Mouse (Mus musculus) neural tube, postnatal 0 days (tissue): ENCODE measurements around the gene Dact3. TPM values are rescaled to one million over a fixed set of nuclear protein-coding genes. Genes with fewer than 3 reads are reported as not detected.

Source experiments
- polyA plus RNA-seq: library from polyadenylated mRNA; unstranded; fragments of >200 nt; fragmentation: Nextera tagmentation; extraction: Ambion mirVana; gene quantifications from 2 replicates; pipeline ENCODE4 v1.2.1, GENCODE M21; 2015

Dact3 gene
- 11.2 and 15.7 TPM in 2 replicates for polyA plus RNA-seq

GRCm38 (mm10) chr7:16875310-16875325 lies at the start of gene Dact3:
TSS of gene Dact3 (plus strand) at chr7:16875317.

DNA sequence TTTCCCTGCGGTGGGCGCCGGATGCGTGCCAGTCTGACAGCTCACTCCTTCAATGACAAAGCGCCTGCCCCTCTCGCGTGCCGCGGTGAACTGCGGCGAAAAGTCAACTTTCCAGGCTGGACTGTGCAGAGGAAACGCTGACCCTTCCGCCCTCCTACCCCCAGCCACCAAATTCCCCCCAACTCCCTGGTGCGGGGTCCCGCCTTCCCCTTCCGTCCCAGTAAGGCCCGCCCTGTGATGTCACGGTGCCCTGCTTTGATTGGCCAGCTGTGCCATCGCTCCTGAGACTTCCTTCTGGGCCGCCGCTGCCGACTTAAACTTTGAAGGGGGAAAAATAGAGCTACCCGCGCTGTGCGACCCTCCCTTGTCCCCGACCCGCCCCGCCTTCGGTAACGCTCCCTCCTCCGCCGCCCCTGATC lies 32.5 kb upstream of the Dact3 start, which contains the start of gene Prkd2:
Prkd2 (plus strand) TSS at position 258 of the 419 bp plus-strand sequence.

DNA sequence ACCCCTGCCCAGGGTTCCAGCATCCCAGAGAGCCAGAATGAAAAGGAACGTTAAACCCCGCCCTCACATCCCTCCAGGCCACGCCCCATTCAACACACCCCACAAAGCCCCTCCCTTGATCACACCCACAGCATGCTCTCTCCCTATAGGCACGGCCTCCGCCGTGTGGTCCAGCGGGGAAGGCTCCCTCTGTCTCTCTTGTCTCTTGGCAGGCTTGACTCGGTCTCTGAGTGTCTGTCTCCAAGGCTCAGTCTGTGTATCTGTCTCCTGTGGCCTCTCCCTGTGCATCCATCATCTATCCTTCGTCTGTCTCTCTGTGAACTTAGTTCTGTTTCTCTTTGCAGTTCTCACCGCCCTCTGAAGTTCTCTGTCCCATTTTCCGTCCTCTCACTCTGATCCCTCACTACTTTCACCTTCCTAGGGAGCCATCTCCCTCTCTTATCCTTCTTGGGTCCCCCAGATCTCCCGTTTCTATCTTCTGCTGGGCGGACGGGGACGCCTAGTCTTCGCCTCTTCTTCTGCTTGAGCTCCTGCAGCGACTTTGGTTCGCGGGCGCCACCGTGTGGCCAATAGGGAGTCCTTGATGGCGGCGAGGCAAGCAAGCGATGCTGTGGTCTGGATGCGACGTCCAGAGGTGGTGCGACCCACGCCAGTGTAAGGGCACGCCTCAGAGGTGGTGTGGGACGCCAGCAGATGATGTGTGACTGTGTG lies 16.7 kb downstream of the Dact3 start, which contains the start of gene Gng8:
Gng8 (plus strand) TSS at position 146 of the 711 bp plus-strand sequence.

DNA sequence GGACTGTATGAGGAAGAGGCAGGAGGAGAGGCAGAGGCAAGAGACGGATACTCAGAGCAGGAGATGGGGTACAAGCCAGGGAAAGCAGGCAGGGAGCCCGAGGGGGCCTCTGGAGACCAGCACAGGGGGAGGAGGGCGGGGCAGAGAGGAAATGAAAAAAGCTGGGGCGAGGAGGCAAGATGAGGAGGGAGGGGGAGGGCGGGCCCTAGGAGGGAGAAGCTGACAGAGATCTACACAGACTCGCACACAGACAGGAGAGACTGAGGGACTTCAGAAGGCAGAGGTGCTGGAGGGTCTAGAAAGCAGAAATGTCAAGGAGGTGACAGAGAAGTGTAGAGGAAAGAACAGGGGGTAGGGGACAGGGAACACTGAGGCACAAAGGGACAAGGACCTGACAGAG lies 31.2 kb downstream of the Dact3 start, which contains the start of gene Ptgir:
Ptgir (plus strand) TSS at position 210 of the 400 bp plus-strand sequence.

DNA sequence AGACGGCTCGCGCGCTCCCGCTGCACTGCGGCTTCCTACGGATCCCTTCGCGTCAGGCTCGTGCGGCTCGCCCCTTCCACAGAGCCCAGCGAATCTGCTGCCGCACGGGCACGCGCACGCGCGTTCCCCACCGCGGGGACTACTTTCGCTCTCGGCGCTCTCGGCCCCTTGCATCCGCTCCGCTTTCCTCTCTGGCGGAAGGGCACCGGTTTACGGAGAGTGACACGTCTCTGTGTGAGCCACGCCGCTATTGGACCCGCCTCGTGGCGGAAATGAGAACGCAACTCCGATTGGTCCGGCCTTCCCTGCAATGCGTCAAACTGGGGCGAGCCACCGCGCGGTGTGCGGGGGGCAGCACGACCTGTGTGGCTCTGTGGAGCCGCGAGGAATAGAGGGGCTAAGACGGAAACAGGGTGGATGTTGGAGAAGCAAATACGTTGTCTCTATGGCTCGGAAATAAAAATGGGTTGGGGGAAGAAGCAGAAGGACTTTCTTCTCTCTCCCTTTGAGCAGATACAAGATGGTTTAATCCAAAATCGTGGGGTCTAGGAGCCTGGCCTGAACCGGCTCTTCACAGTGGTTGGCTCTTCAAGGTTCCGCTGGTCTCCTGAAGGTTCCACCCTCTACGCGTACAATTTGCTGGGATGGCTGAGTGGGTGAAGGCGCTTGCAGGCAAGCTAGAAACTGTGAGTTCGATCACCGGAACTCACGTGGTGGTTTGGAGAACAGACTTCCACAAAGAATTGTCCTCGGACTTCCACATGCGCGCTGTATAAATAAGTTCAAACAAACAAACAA lies 49.1 kb downstream of the Dact3 start, which contains the start of gene Calm3:
Calm3 (minus strand) TSS at position 78 of the 798 bp plus-strand sequence.

Other genes starting within 250 kb of the Dact3 start
- gene Ceacam15, start 199.6 kb upstream of the Dact3 start, polyA plus RNA-seq: 0.25 TPM in 1 of 2 replicates, not detected in the other
- gene Ceacam9, start 153.4 kb upstream of the Dact3 start, polyA plus RNA-seq: 0.33 and 0.57 TPM in 2 replicates
- gene Ap2s1, start 136.9 kb upstream of the Dact3 start, polyA plus RNA-seq: 513 and 574 TPM in 2 replicates
- 8.7 and 10.1 TPM in 2 replicates for gene Slc1a5, start 94.0 kb upstream of the Dact3 start, polyA plus RNA-seq
- 121 and 149 TPM in 2 replicates for gene Strn4, start 59.4 kb upstream of the Dact3 start, polyA plus RNA-seq
- 43.6 and 49.7 TPM in 2 replicates for gene Fkrp, start 58.6 kb upstream of the Dact3 start, polyA plus RNA-seq
- 5.4 and 6.6 TPM in 2 replicates for gene Prkd2, start 32.4 kb upstream of the Dact3 start, polyA plus RNA-seq
- gene Gng8, start 16.5 kb downstream of the Dact3 start, polyA plus RNA-seq: 1.5 and 1.8 TPM in 2 replicates
- gene Ptgir, start 31.2 kb downstream of the Dact3 start, polyA plus RNA-seq: 0.37 TPM in 1 of 2 replicates, not detected in the other
- gene Calm3, start 48.8 kb downstream of the Dact3 start, polyA plus RNA-seq: 389 and 426 TPM in 2 replicates
- 148 and 154 TPM in 2 replicates for gene Pnmal2, start 69.4 kb downstream of the Dact3 start, polyA plus RNA-seq
- 40.6 and 46.3 TPM in 2 replicates for gene Pnmal1, start 84.4 kb downstream of the Dact3 start, polyA plus RNA-seq
- 10.7 and 12.8 TPM in 2 replicates for gene Gm42372, start 107.8 kb downstream of the Dact3 start, polyA plus RNA-seq
- 2.6 and 3.3 TPM in 2 replicates for gene Ccdc8, start 117.4 kb downstream of the Dact3 start, polyA plus RNA-seq
- gene Ppp5c, start 152.6 kb downstream of the Dact3 start, polyA plus RNA-seq: 126 and 135 TPM in 2 replicates
- 3.0 and 4.4 TPM in 2 replicates for gene Hif3a, start 187.1 kb downstream of the Dact3 start, polyA plus RNA-seq
- 3.8 and 4.6 TPM in 2 replicates for gene Psg16, start 198.7 kb downstream of the Dact3 start, polyA plus RNA-seq